Mouse (Mus musculus): ENCODE data around the gene 5330417C22Rik. TPM values are rescaled to one million over a fixed set of nuclear protein-coding genes. Genes with fewer than 3 reads are reported as not detected.

Gene 5330417C22Rik
- total RNA-seq (2012; rRNA removed) (0.08 and 0.29 TPM in 2 replicates), polyA plus RNA-seq (2012; ENCODE audit: insufficient read depth in 1 of 2, insufficient read length in 2 of 2, low read depth in 1 of 2, low replicate concordance in 2 of 2, missing spikeins in 1 of 2) (under 1 TPM in 1 of 2 experiments, not detected in 1; 0.31 TPM)

DNA sequence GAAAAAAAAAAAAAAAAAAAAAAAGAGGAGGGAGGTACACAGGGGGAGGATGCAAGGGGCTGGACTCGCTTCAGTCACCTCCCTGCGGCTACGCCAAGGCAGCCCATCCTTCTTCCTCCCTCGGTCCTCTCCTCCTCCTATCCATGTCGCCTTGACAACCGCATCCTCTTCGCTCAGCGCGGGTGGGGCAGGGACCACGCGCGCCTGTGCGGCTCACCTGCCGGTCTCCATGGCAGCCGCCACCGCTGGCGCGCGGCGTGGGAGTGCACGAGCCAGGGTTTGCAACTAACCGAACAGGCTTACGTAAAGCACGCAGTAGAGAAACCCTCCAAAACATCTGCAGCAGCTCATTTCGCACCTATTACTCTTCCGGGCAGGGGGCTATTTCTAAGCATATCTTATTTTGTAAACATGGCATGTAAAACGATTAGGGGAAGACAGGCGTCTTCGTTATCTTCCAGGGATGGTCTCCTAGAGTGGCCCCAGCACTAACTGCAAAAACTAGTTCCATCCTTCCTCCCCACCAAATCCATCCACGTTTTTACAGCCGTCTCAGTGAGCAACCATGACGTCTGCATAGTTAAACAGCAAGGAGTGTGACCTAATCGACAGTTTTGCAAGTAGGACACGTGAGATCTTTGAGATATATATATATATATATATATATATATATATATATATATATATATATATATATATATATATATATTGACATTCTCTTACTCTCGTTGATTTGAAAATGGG is at the start of gene 5330417C22Rik:
5330417C22Rik (minus strand) TSS at position 20 of the 744 bp plus-strand sequence.
- Histone ChIP-seq H3K79me2 (ENCODE audit: control insufficient read depth, insufficient read depth, low read length, poor library complexity) (no peaks in the 10 kb centered on the region), H3K27ac (ENCODE audit: control insufficient read depth, low read depth, low read length) (no peak within 1 kb of the TSS), H3K4me3 (ENCODE audit: control insufficient read depth in 1 of 2, insufficient read depth in 1 of 2, low read depth in 2 of 2, low read length in 2 of 2) (no peak within 1 kb of the TSS), H3K9me3 (replicated peaks; ENCODE audit: insufficient read depth, low read length) (no peaks in the 10 kb centered on the region), H3K36me3 (ENCODE audit: control insufficient read depth in 1 of 2, insufficient read depth in 2 of 2, low read length in 2 of 2) (no peaks in the 10 kb centered on the region), H3K4me1 (ENCODE audit: control insufficient read depth in 1 of 2, insufficient read depth in 2 of 2, low read length in 2 of 2) (no peaks in the 10 kb centered on the region), H3K27me3 (ENCODE audit: control insufficient read depth in 1 of 2, insufficient read depth in 2 of 2, low read length in 2 of 2) (peaks cover 11 to 19% of the 10 kb centered on the region in 2 experiments), H3K9ac (ENCODE audit: control insufficient read depth, low read depth, low read length, poor library complexity, severe bottlenecking) (no peak within 1 kb of the TSS)
- TF ChIP-seq TAL1 (IDR thresholded peaks at IDR 0.05; ENCODE audit: low read length) (no peak), BHLHE40 (IDR thresholded peaks at IDR 0.05; ENCODE audit: borderline replicate concordance, low read depth, low read length) (peak; percentile 17; the same call in 1 of the 2 replicates), NELFE (IDR thresholded peaks at IDR 0.05; ENCODE audit: low read depth, low read length) (no peak)
- DNase-seq (ENCODE audit: low read depth, low spot score): no peak

DNA sequence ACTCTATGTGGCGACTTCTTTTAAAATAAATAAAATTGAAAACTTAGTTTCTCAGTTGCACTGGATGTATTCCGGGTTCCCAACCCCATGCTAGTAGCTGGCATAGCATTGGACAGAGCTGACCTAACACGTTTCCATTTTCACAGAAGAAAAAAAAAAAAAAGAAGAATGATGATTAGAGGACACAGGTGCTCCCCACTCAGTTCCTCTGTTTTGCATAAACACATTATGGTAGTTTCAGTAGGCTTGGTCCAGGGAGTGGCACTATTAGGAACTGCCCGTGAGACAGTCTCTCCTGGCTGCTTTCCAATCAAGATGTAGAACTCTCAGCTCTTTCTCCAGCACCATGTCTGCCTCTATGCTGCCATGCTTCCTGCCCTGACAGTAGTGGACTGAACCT is 48.2 kb upstream of the 5330417C22Rik start:
- peak; percentile 59 for DNase-seq (ENCODE audit: low read depth, low spot score)
- H3K9me3 ChIP-seq (replicated peaks; ENCODE audit: insufficient read depth, low read length): no peaks in the 10 kb centered on the region

DNA sequence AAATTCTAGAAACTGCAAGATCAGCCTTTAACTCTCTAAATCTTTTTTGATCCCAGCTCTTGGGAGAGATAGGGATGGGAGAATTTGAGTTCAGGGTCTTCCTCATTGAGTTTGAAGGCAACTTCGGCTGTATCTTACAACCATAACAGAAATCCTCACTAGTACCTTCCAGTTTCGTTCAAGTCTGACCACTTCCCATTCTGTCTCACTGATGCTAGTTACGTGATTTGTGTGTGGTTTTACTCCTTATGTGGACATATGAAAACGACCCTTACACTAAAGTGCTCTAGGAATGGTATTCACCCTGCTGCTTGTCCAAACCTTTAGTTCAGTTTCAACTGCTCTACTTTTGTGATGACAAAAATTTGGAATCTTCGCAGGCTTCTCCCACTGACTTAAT is 37.7 kb upstream of the 5330417C22Rik start:
- DNase-seq (ENCODE audit: low read depth, low spot score): no peak
- TF ChIP-seq GABPA (IDR thresholded peaks at IDR 0.05; ENCODE audit: low read depth, low read length): no peak
- no peak for TF ChIP-seq RCOR1 (IDR thresholded peaks at IDR 0.05; ENCODE audit: low read depth, low read length)
- TF ChIP-seq RAD21 (IDR thresholded peaks at IDR 0.05; ENCODE audit: low read depth, low read length): no peak
- no peak for TF ChIP-seq TBP (IDR thresholded peaks at IDR 0.05; ENCODE audit: low read depth, low read length)
- TF ChIP-seq USF2 (IDR thresholded peaks at IDR 0.05; ENCODE audit: borderline replicate concordance in 1 of 2, insufficient read depth in 1 of 2, low read depth in 1 of 2, low read length in 2 of 2): no peak
- no peak for TF ChIP-seq MAFK (IDR thresholded peaks at IDR 0.05; ENCODE audit: borderline replicate concordance, low read depth, low read length)
- TF ChIP-seq ZNF384 (IDR thresholded peaks at IDR 0.05; ENCODE audit: low read depth, low read length): no peak
- no peak for TF ChIP-seq NELFE (IDR thresholded peaks at IDR 0.05; ENCODE audit: low read depth, low read length)
- TF ChIP-seq ETS1 (IDR thresholded peaks at IDR 0.05; ENCODE audit: low read depth, low read length): no peak
- TF ChIP-seq EP300 (IDR thresholded peaks at IDR 0.05; ENCODE audit: low read depth in 1 of 2, low read length in 2 of 2): no peak
- TF ChIP-seq MAX (IDR thresholded peaks at IDR 0.05; ENCODE audit: low read length): no peak
- no peak for TF ChIP-seq HCFC1 (IDR thresholded peaks at IDR 0.05; ENCODE audit: low read depth, low read length)
- TF ChIP-seq CHD1 (IDR thresholded peaks at IDR 0.05; ENCODE audit: low read depth, low read length): no peak
- TF ChIP-seq MEF2A (IDR thresholded peaks at IDR 0.05; ENCODE audit: extremely low read depth, insufficient replicate concordance, low read depth, low read length, poor library complexity, severe bottlenecking): no peak
- no peak for TF ChIP-seq ELF1 (IDR thresholded peaks at IDR 0.05; ENCODE audit: low read depth, low read length)
- TF ChIP-seq NRF1 (IDR thresholded peaks at IDR 0.05; ENCODE audit: insufficient read depth, low read depth, low read length, poor library complexity, severe bottlenecking): no peak
- Histone ChIP-seq H3K9me3 (replicated peaks; ENCODE audit: insufficient read depth, low read length) (no peaks in the 10 kb centered on the region), H3K27ac (ENCODE audit: control insufficient read depth, low read depth, low read length) (no peak overlapping the region), H3K4me1 (ENCODE audit: control insufficient read depth in 1 of 2, insufficient read depth in 2 of 2, low read length in 2 of 2) (peaks cover 2 to 7% of the 10 kb centered on the region in 2 experiments), H3K9ac (ENCODE audit: control insufficient read depth, low read depth, low read length, poor library complexity, severe bottlenecking) (no peak overlapping the region), H3K79me2 (ENCODE audit: control insufficient read depth, insufficient read depth, low read length, poor library complexity) (peaks cover 1% of the 10 kb centered on the region), H3K27me3 (ENCODE audit: control insufficient read depth in 1 of 2, insufficient read depth in 2 of 2, low read length in 2 of 2) (peaks cover 0 to 1% of the 10 kb centered on the region in 2 experiments; a peak in 1 of 4 replicates), H3K36me3 (ENCODE audit: control insufficient read depth in 1 of 2, insufficient read depth in 2 of 2, low read length in 2 of 2) (peaks cover 0 to 8% of the 10 kb centered on the region in 2 experiments; a peak in 2 of 4 replicates), H3K4me3 (ENCODE audit: control insufficient read depth in 1 of 2, insufficient read depth in 1 of 2, low read depth in 2 of 2, low read length in 2 of 2) (no peak overlapping the region)

More for the DNA sequence above, 48.2 kb upstream of the 5330417C22Rik start:
- Histone ChIP-seq H3K4me3 (ENCODE audit: control insufficient read depth in 1 of 2, insufficient read depth in 1 of 2, low read depth in 2 of 2, low read length in 2 of 2) (no peak overlapping the region), H3K27me3 (ENCODE audit: control insufficient read depth in 1 of 2, insufficient read depth in 2 of 2, low read length in 2 of 2) (no peaks in the 10 kb centered on the region), H3K9ac (ENCODE audit: control insufficient read depth, low read depth, low read length, poor library complexity, severe bottlenecking) (no peak overlapping the region), H3K4me1 (ENCODE audit: control insufficient read depth in 1 of 2, insufficient read depth in 2 of 2, low read length in 2 of 2) (peaks cover 2 to 6% of the 10 kb centered on the region in 2 experiments; a peak in 2 of 4 replicates), H3K79me2 (ENCODE audit: control insufficient read depth, insufficient read depth, low read length, poor library complexity) (no peaks in the 10 kb centered on the region), H3K27ac (ENCODE audit: control insufficient read depth, low read depth, low read length) (no peak overlapping the region), H3K36me3 (ENCODE audit: control insufficient read depth in 1 of 2, insufficient read depth in 2 of 2, low read length in 2 of 2) (peaks cover 0 to 3% of the 10 kb centered on the region in 2 experiments; a peak in 2 of 4 replicates)
- TF ChIP-seq ZC3H11A (IDR thresholded peaks at IDR 0.05; ENCODE audit: low read depth, low read length) (no peak), KAT2A (conservative IDR thresholded peaks at IDR 0.05; ENCODE audit: low read depth, low read length) (no peak), NRF1 (IDR thresholded peaks at IDR 0.05; ENCODE audit: insufficient read depth, low read depth, low read length, poor library complexity, severe bottlenecking) (no peak), CTCF (IDR thresholded peaks at IDR 0.05 in 2 of 3, conservative IDR thresholded peaks at IDR 0.05 in 1 of 3; ENCODE audit: control insufficient read depth in 1 of 3, insufficient read depth in 1 of 3, low read depth in 2 of 3, low read length in 3 of 3, poor library complexity in 1 of 3, severe bottlenecking in 1 of 3) (no peak), USF2 (IDR thresholded peaks at IDR 0.05; ENCODE audit: borderline replicate concordance in 1 of 2, insufficient read depth in 1 of 2, low read depth in 1 of 2, low read length in 2 of 2) (no peak), ZNF384 (IDR thresholded peaks at IDR 0.05; ENCODE audit: low read depth, low read length) (peak; percentile 35; the same call in 1 of the 2 replicates)

All from MEL (cell line).